Mouse (Mus musculus) cerebellum, adult 2 months (tissue): Measurements from ENCODE around the gene Atoh8. TPM values are rescaled to one million over a fixed set of nuclear protein-coding genes. Genes with fewer than 3 reads are reported as not detected.

ENCODE experiments used
- DNase-seq, 2 experiments: peaks; one replicate each; pipeline ENCODE4 v3.0.0; 2021
- H3K27ac ChIP-seq: fragments of 200-500 bp; 2 replicates; pipeline ENCODE4 v1.5.1; 2012; ENCODE audit warnings: low read length, control low read depth, inconsistent platforms; ENCODE audit not compliant: insufficient read depth
- H3K27me3 ChIP-seq: fragments of 200-500 bp; 2 replicates; pipeline ENCODE4 v1.6.1; 2012; ENCODE audit warnings: inconsistent platforms, mild to moderate bottlenecking, low read length, moderate library complexity; ENCODE audit not compliant: control insufficient read depth, insufficient read depth
- H3K4me1 ChIP-seq: fragments of 200-500 bp; 2 replicates; pipeline ENCODE4 v1.6.1; 2011; ENCODE audit warnings: low read length; ENCODE audit not compliant: control insufficient read depth, insufficient read depth
- H3K4me3 ChIP-seq: fragments of 200-500 bp; replicated peaks from 2 replicates; pipeline ENCODE3; 2011; ENCODE audit warnings: mild to moderate bottlenecking, low read depth, low read length, control low read depth; ENCODE audit not compliant: insufficient read depth
- CTCF ChIP-seq: fragments of 200-500 bp; IDR thresholded peaks from 2 replicates; pipeline ENCODE4 v1.5.1; 2011; ENCODE audit warnings: low read depth, mild to moderate bottlenecking, control low read depth, low read length, moderate library complexity, borderline replicate concordance; ENCODE audit not compliant: insufficient read depth
- POLR2A ChIP-seq: fragments of 200-500 bp; IDR thresholded peaks from 2 replicates; pipeline ENCODE4 v1.6.1; 2011; ENCODE audit warnings: low read length, control low read depth, borderline replicate concordance; ENCODE audit not compliant: insufficient read depth
- WGBS: fragments of 180-500 bp; shearing (Covaris S2); methylation state at CpG from one replicate; pipeline ENCODE4 v1.1.7; 2018; 5-methylcytosine and 5-hydroxymethylcytosine counted together
- polyA plus RNA-seq: library from polyadenylated mRNA; depleted of rRNA; stranded (reverse); fragments of >200 nt; gene quantifications from 2 replicates; pipeline ENCODE4 v1.2.3, GENCODE M21; 2012; rRNA removed

Atoh8 gene
- 4.4 and 5.9 TPM in 2 replicates for polyA plus RNA-seq

GRCm38 (mm10) chr6:72235098-72235806, at the start of gene Atoh8:
Gene Atoh8 (minus strand): TSS chr6:72235577.
- 3% methylated on average over 57 of the region's 68 CpGs for WGBS
- no peak; the same call in 1 of the 2 replicates for TF ChIP-seq POLR2A
- TF ChIP-seq CTCF, result no peak
- DNase-seq, result peak; percentile 79 to 80
- Histone ChIP-seq H3K4me1 (peaks cover 32% of the 10 kb centered on the region), H3K27ac (peak within 1 kb of the TSS; percentile 77), H3K4me3 (peak within 1 kb of the TSS; percentile 94), H3K27me3 (no peaks in the 10 kb centered on the region)

GRCm38 (mm10) chr6:72283914-72284313, 48.5 kb upstream of the Atoh8 start:
- DNase-seq, result no peak
- TF ChIP-seq CTCF (peak; percentile 68; the same call in 1 of the 2 replicates), POLR2A (no peak)
- no peak overlapping the region for H3K4me3 ChIP-seq
- 24% methylated on average over 4 of the region's 4 CpGs for WGBS
- no peaks in the 10 kb centered on the region for H3K4me1 ChIP-seq
- H3K27ac ChIP-seq, result no peak overlapping the region
- H3K27me3 ChIP-seq, result no peaks in the 10 kb centered on the region

GRCm38 (mm10) chr6:72280410-72280998, 45.1 kb upstream of the Atoh8 start:
- no peaks in the 10 kb centered on the region for H3K4me1 ChIP-seq

GRCm38 (mm10) chr6:72279505-72279904, 44.1 kb upstream of the Atoh8 start:
- WGBS, result 90% methylated on average over 7 of the region's 7 CpGs
- no peaks in the 10 kb centered on the region for H3K27me3 ChIP-seq
- no peaks in the 10 kb centered on the region for H3K4me1 ChIP-seq
- H3K4me3 ChIP-seq, result no peak overlapping the region
- TF ChIP-seq POLR2A (no peak), CTCF (no peak)
- H3K27ac ChIP-seq, result no peak overlapping the region
- no peak for DNase-seq

More at GRCm38 (mm10) chr6:72280410-72280998, 45.1 kb upstream of the Atoh8 start:
- no peak overlapping the region for H3K4me3 ChIP-seq
- H3K27me3 ChIP-seq, result no peaks in the 10 kb centered on the region
- 79% methylated on average over 7 of the region's 7 CpGs for WGBS
- no peak overlapping the region for H3K27ac ChIP-seq
- no peak for DNase-seq
- TF ChIP-seq CTCF (no peak), POLR2A (no peak)

GRCm38 (mm10) chr6:72278835-72279234, 43.5 kb upstream of the Atoh8 start:
- Histone ChIP-seq H3K27me3 (no peaks in the 10 kb centered on the region), H3K27ac (no peak overlapping the region), H3K4me1 (no peaks in the 10 kb centered on the region), H3K4me3 (no peak overlapping the region)
- WGBS, result 75% methylated on average over 4 of the region's 4 CpGs
- no peak for DNase-seq
- TF ChIP-seq CTCF (no peak), POLR2A (no peak)

- Histone ChIP-seq H3K27ac (no peak overlapping the region; the same call in 1 of the 2 replicates), H3K4me3 (no peak overlapping the region), H3K4me1 (no peaks in the 10 kb centered on the region), H3K27me3 (no peaks in the 10 kb centered on the region)
- TF ChIP-seq POLR2A (no peak), CTCF (no peak)
- 53% methylated on average over 9 of the region's 9 CpGs for WGBS
- no peak for DNase-seq
These were observed 42.3 kb upstream of the Atoh8 start for GRCm38 (mm10) chr6:72277508-72278166.

- TF ChIP-seq CTCF (no peak), POLR2A (no peak)
- Histone ChIP-seq H3K27me3 (no peaks in the 10 kb centered on the region), H3K4me3 (no peak overlapping the region), H3K4me1 (no peaks in the 10 kb centered on the region; the same call in 1 of the 2 replicates), H3K27ac (no peak overlapping the region)
- WGBS, result 87% methylated on average over 13 of the region's 13 CpGs
- no peak for DNase-seq
These were observed 41.6 kb upstream of the Atoh8 start for GRCm38 (mm10) chr6:72276972-72277441.

GRCm38 (mm10) chr6:72276141-72276540, 40.8 kb upstream of the Atoh8 start:
- H3K27me3 ChIP-seq, result no peaks in the 10 kb centered on the region
- 89% methylated on average over 6 of the region's 6 CpGs for WGBS
- no peak for DNase-seq
- H3K4me3 ChIP-seq, result no peak overlapping the region
- peaks cover 3% of the 10 kb centered on the region; the same call in 1 of the 2 replicates for H3K4me1 ChIP-seq
- TF ChIP-seq CTCF, result no peak
- no peak for TF ChIP-seq POLR2A
- no peak overlapping the region for H3K27ac ChIP-seq
